In the genomic region with DNA sequence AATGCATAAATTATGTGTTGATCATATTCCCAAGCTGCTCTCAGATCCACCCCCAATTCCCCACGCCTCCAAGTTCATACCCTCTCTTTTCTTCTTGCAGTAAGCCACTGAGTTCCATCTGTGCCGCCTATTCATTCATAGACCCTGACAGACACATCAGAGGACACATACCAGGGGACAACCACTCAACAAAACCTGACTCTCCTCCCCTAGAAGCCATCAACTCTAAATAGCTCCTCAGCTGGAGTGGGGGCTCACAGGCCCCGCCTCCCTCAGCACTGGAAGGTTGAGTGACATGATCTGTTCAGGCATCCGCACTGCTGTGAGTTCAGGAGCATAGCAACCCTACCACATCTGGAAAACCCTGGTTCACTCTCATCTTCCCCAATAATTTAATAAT, we compare ENCODE assay signal across 19 mouse cellular contexts.
A peak's percentile ranks its signal among the peaks of the same experiment; 100 is the strongest.
DNase-seq lines count a peak whose midpoint lies in the region; ATAC-seq lines count a peak whose summit lies in the region.
"Had no signal": no experiment of that assay in that cellular context is flagged by ENCODE, and none has a peak within 500 bp of the region (broad histone marks: within the 10 kb centered on the region; RNA-seq: fewer than 3 reads in every experiment).

No protein-coding gene starts in this region.

- WGBS in heart, embryonic 11.5 days (ENCODE audit: insufficient replicate concordance) = 58% methylated on average over 4 of the region's 4 CpGs
- 57% methylated on average over 4 of the region's 4 CpGs for WGBS in hindbrain, embryonic 11.5 days
- 65% methylated on average over 4 of the region's 4 CpGs for WGBS in hindbrain, embryonic 13.5 days

- H3K4me2 ChIP-seq in heart, embryonic 11.5 days = no peak overlapping the region
- no peak overlapping the region for H3K4me2 ChIP-seq in hindbrain, embryonic 11.5 days (replicated peaks; ENCODE audit: low read depth, low read length)
- no peak overlapping the region for H3K4me2 ChIP-seq in hindbrain, embryonic 13.5 days
- H3K4me2 ChIP-seq: embryonic facial prominence, embryonic 13.5 days; forebrain, embryonic 13.5 days had no signal

- no peak overlapping the region for H3K9ac ChIP-seq in heart, embryonic 11.5 days (ENCODE audit: low read depth, low read length)
- no peak overlapping the region for H3K9ac ChIP-seq in hindbrain, embryonic 11.5 days (ENCODE audit: low read depth, low read length)
- H3K9ac ChIP-seq in hindbrain, embryonic 13.5 days = no peak overlapping the region
- H3K9ac ChIP-seq: embryonic facial prominence, embryonic 13.5 days; forebrain, embryonic 13.5 days had no signal

- 0 out of 2 replicates have a peak, but pooled peaks have one; percentile 46 for ATAC-seq in heart, embryonic 11.5 days (replicated peaks; ENCODE audit: insufficient number of reproducible peaks, low FRiP score, low TSS enrichment)
- peak; percentile 49; the same call in 1 of the 2 replicates for ATAC-seq in hindbrain, embryonic 11.5 days (ENCODE audit: low FRiP score)
- ATAC-seq in hindbrain, embryonic 13.5 days (ENCODE audit: low FRiP score) = no peak
- ATAC-seq: forebrain, embryonic 13.5 days; hindbrain, embryonic 16.5 days; inflammation-experienced regulatory T-cells, adult 6 months had no signal

- DNase-seq in heart, postnatal 25 days (ENCODE audit: low spot score) = no peak
- no peak for DNase-seq in hindbrain, embryonic 11.5 days (ENCODE audit: low spot score)
- peak; percentile 10 for DNase-seq in lung, postnatal 10 days
- no peak for DNase-seq in lung, postnatal 14 days
- DNase-seq: adrenal gland, adult 2 months; adrenal gland, postnatal 25 days; cerebellum, adult 18-20 months; cerebellum, adult 9-11 months; cerebellum, postnatal 36 days; gastrocnemius, adult 2 months; gastrocnemius, postnatal 25 days; kidney, adult 18-20 months had no signal

- no peaks in the 10 kb centered on the region for H3K36me3 ChIP-seq in heart, embryonic 11.5 days (ENCODE audit: control insufficient read depth, insufficient read depth, low read length)
- no peaks in the 10 kb centered on the region for H3K36me3 ChIP-seq in hindbrain, embryonic 11.5 days (ENCODE audit: control insufficient read depth, insufficient read depth, low read length)
- H3K36me3 ChIP-seq in hindbrain, embryonic 13.5 days = no peaks in the 10 kb centered on the region
- H3K36me3 ChIP-seq: embryonic facial prominence, embryonic 13.5 days; hindbrain, embryonic 10.5 days had no signal

- no peaks in the 10 kb centered on the region for H3K4me1 ChIP-seq in heart, embryonic 11.5 days (ENCODE audit: control insufficient read depth, insufficient read depth, low read length)
- H3K4me1 ChIP-seq in hindbrain, embryonic 11.5 days (replicated peaks; ENCODE audit: control insufficient read depth, insufficient read depth, low read length) = no peaks in the 10 kb centered on the region
- H3K4me1 ChIP-seq in hindbrain, embryonic 13.5 days (replicated peaks) = 0 out of 2 replicates have a peak, but pooled peaks cover 4% of the 10 kb centered on the region
- H3K4me1 ChIP-seq: forebrain, embryonic 13.5 days had no signal

- H3K4me3 ChIP-seq in heart, embryonic 11.5 days (ENCODE audit: low read depth, low read length) = no peak overlapping the region
- H3K4me3 ChIP-seq in hindbrain, embryonic 11.5 days (ENCODE audit: low read depth, low read length) = no peak overlapping the region
- H3K4me3 ChIP-seq in hindbrain, embryonic 13.5 days = no peak overlapping the region
- H3K4me3 ChIP-seq: embryonic facial prominence, embryonic 13.5 days; forebrain, embryonic 13.5 days; gastrocnemius, adult 2 months; hindbrain, embryonic 10.5 days had no signal

- H3K27me3 ChIP-seq in heart, embryonic 11.5 days (ENCODE audit: control insufficient read depth, insufficient read depth, low read length) = no peaks in the 10 kb centered on the region
- no peaks in the 10 kb centered on the region for H3K27me3 ChIP-seq in hindbrain, embryonic 11.5 days (ENCODE audit: control insufficient read depth, insufficient read depth, low read length)
- no peaks in the 10 kb centered on the region for H3K27me3 ChIP-seq in hindbrain, embryonic 13.5 days
- H3K27me3 ChIP-seq: embryonic facial prominence, embryonic 13.5 days; forebrain, embryonic 13.5 days had no signal

- intact Hi-C loops in heart, postnatal 25 days (cut with DNase I) = no loop called here

- H3K9me3 ChIP-seq in heart, embryonic 11.5 days (replicated peaks; ENCODE audit: control insufficient read depth, low read length) = no peaks in the 10 kb centered on the region
- no peaks in the 10 kb centered on the region for H3K9me3 ChIP-seq in hindbrain, embryonic 11.5 days (ENCODE audit: control insufficient read depth, low read length)
- H3K9me3 ChIP-seq in hindbrain, embryonic 13.5 days = no peaks in the 10 kb centered on the region
- H3K9me3 ChIP-seq: embryonic facial prominence, embryonic 13.5 days; forebrain, embryonic 13.5 days had no signal

- no peak overlapping the region for H3K27ac ChIP-seq in heart, embryonic 11.5 days (ENCODE audit: low read depth, low read length)
- H3K27ac ChIP-seq in hindbrain, embryonic 11.5 days (ENCODE audit: low read depth, low read length) = no peak overlapping the region
- no peak overlapping the region for H3K27ac ChIP-seq in hindbrain, embryonic 13.5 days
- H3K27ac ChIP-seq: embryonic facial prominence, embryonic 13.5 days; forebrain, embryonic 13.5 days; gastrocnemius, adult 2 months; hindbrain, embryonic 10.5 days had no signal
